Mouse (Mus musculus) Muller cell, postnatal 12 days (primary cell): ENCODE measurements at regions not wholly inside any gene's neighbourhood (a gene's known extent, or its start where the extent isn't known, plus 50 kb on each side); places are given as distances from the start of the nearest gene placed in this dataset.
"Not testable (repeated sequence)": the region's sequence is repeated elsewhere in the genome, so short reads cannot be mapped to it uniquely, and the experiment has no call there.

ENCODE experiments used
- DNase-seq: peaks from one replicate; pipeline ENCODE4 v3.0.0-alpha.2; 2015; ENCODE audit errors: inconsistent ontology term

GRCm38 (mm10) chrX:126693131-126693805, 122.4 kb downstream of the 4932411N23Rik start:
- peak; percentile 25 for DNase-seq

- DNase-seq: not testable (repeated sequence)
These were observed 124.8 kb downstream of the 4932411N23Rik start for GRCm38 (mm10) chrX:126690828-126691227.

GRCm38 (mm10) chrX:126685020-126685419, 130.6 kb downstream of the 4932411N23Rik start:
- DNase-seq: not testable (repeated sequence)

GRCm38 (mm10) chrX:126655737-126656136, 159.9 kb downstream of the 4932411N23Rik start:
- no peak for DNase-seq
